Mouse (Mus musculus) kidney, postnatal 10 days (tissue): Measurements from ENCODE around the gene Grin3a.
A peak's percentile ranks its signal among the peaks of the same experiment; 100 is the strongest.

ENCODE experiments used
- DNase-seq: peaks from one replicate; pipeline ENCODE4 v3.0.0; 2021; ENCODE audit warnings: mixed read lengths

Grin3a gene

GRCm38 (mm10) chr4:49845612-49845985 lies at the start of gene Grin3a:
Gene Grin3a (minus strand): TSS chr4:49845744.
- DNase-seq: peak; percentile 68

GRCm38 (mm10) chr4:49891835-49892301 lies 46.3 kb upstream of the Grin3a start:
- peak; percentile 58 for DNase-seq

GRCm38 (mm10) chr4:49877084-49877483 lies 31.5 kb upstream of the Grin3a start:
- DNase-seq: no peak

- DNase-seq: no peak
These were observed 15.1 kb upstream of the Grin3a start for GRCm38 (mm10) chr4:49860611-49861010.

- DNase-seq: peak; percentile 22
These were observed 524 bp downstream of the Grin3a start for GRCm38 (mm10) chr4:49844828-49845611.

GRCm38 (mm10) chr4:49844274-49844827 lies 1.2 kb downstream of the Grin3a start:
- DNase-seq: peak; percentile 7

GRCm38 (mm10) chr4:49843787-49844186 lies 1.8 kb downstream of the Grin3a start:
- DNase-seq: peak; percentile 13

GRCm38 (mm10) chr4:49832035-49832434 lies 13.5 kb downstream of the Grin3a start:
- no peak for DNase-seq

GRCm38 (mm10) chr4:49813852-49814251 lies 31.7 kb downstream of the Grin3a start:
- no peak for DNase-seq

GRCm38 (mm10) chr4:49806791-49807190 lies 38.8 kb downstream of the Grin3a start:
- DNase-seq: no peak

- DNase-seq: peak; percentile 11
These were observed 46.2 kb downstream of the Grin3a start for GRCm38 (mm10) chr4:49799338-49799737.

GRCm38 (mm10) chr4:49788971-49789370 lies 56.6 kb downstream of the Grin3a start:
- no peak for DNase-seq

GRCm38 (mm10) chr4:49742847-49743246 lies 102.7 kb downstream of the Grin3a start:
- no peak for DNase-seq

GRCm38 (mm10) chr4:49741942-49742341 lies 103.6 kb downstream of the Grin3a start:
- DNase-seq: no peak

GRCm38 (mm10) chr4:49740796-49741766 lies 104.5 kb downstream of the Grin3a start:
- no peak for DNase-seq

- no peak for DNase-seq
These were observed 106.0 kb downstream of the Grin3a start for GRCm38 (mm10) chr4:49739561-49739960.

GRCm38 (mm10) chr4:49729326-49729725 lies 116.2 kb downstream of the Grin3a start:
- DNase-seq: no peak

GRCm38 (mm10) chr4:49723908-49724307 lies 121.6 kb downstream of the Grin3a start:
- DNase-seq: no peak

GRCm38 (mm10) chr4:49691405-49692194 lies 153.9 kb downstream of the Grin3a start:
- peak; percentile 19 for DNase-seq

- DNase-seq: peak; percentile 51
These were observed 156.8 kb downstream of the Grin3a start for GRCm38 (mm10) chr4:49688594-49689288.

GRCm38 (mm10) chr4:49681812-49682211 lies 163.7 kb downstream of the Grin3a start, which contains the start of gene Ppp3r2:
Gene Ppp3r2 (minus strand): TSS chr4:49682024.
- DNase-seq: no peak
